Mouse (Mus musculus): ENCODE measurements around the gene Vmn1r124. TPM values are rescaled to one million over a fixed set of nuclear protein-coding genes. Genes with fewer than 3 reads are reported as not detected.
"Not testable (repeated sequence)": the region's sequence is repeated elsewhere in the genome, so short reads cannot be mapped to it uniquely, and the experiment has no call there.

Gene Vmn1r124
- total RNA-seq (2021): not detected
- long read RNA-seq, experiment 1: 0 reads
- long read RNA-seq, experiment 2: 0 reads

- DNase-seq (ENCODE audit: low spot score in 2 of 2): not testable (repeated sequence)
Observed at GRCm38 (mm10) chr7:21260517-21260916, at the start of gene Vmn1r124. Vmn1r124 (minus strand) TSS chr7:21260617.

DNA sequence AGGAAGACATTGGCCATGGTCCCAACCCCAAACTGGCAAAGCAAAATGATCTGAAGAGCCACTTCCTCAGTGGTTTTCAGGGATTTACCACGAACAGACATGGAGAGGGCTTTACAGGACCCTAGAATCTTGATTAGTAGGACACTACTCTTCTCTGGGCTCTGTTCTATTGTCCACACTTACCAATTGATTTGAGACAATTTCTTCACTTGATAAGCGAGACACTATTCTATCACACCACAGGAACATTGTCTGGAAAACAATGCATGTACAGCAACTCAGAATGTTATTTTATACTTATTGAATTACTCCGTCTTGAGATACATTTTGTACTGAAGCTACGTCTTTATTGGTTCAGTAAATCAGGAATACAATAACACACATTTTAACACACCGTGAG is 41.0 kb upstream of the Vmn1r124 start, which contains the start of gene Vmn1r126:
Gene Vmn1r126, minus strand, starts transcription at position 101 of the 400 bp plus-strand sequence.
- DNase-seq (ENCODE audit: low spot score in 2 of 2): not testable (repeated sequence)

DNA sequence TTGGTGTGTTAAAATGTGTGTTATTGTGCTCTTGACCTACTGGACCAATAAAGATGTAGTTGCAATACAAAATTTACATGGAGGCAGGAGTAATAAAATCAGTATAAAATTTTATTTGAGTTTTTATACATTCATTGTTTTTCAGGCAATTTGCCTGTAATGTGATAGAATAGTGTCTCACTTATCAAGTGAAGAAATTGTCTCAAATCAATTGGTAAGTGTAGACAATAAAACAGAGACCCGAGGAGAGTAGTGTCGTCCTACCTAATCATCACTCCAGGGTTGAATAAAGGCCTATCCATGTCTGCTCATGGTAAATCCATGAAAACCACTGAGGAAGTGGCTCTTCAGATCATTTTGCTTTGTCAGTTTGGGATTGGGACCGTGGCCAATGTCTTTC is 11.5 kb upstream of the Vmn1r124 start, which contains the start of gene Vmn1r125:
Gene Vmn1r125, plus strand, starts transcription at position 301 of the 400 bp plus-strand sequence.
- DNase-seq (ENCODE audit: low spot score in 2 of 2): not testable (repeated sequence)

Other genes starting within 250 kb of the Vmn1r124 start
- not detected for gene Vmn1r119, start 248.2 kb downstream of the Vmn1r124 start, total RNA-seq (2021)
- gene Vmn1r120, start 206.8 kb downstream of the Vmn1r124 start, total RNA-seq (2021): not detected
- gene Vmn1r121, start 162.1 kb downstream of the Vmn1r124 start, total RNA-seq (2021): not detected
- not detected for gene Vmn1r122, start 126.5 kb downstream of the Vmn1r124 start, total RNA-seq (2021)
- not detected for gene Vmn1r123, start 98.4 kb downstream of the Vmn1r124 start, total RNA-seq (2021)
- not detected for gene Gm5157, start 70.2 kb downstream of the Vmn1r124 start, total RNA-seq (2021)
- gene Vmn1r125, start 11.6 kb upstream of the Vmn1r124 start, total RNA-seq (2021): not detected
- gene Vmn1r126, start 40.9 kb upstream of the Vmn1r124 start, total RNA-seq (2021): not detected
- not detected for gene Vmn1r127, start 59.2 kb upstream of the Vmn1r124 start, total RNA-seq (2021)
- not detected for gene Vmn1r128, start 88.8 kb upstream of the Vmn1r124 start, total RNA-seq (2021)
- gene Vmn1r129, start 100.7 kb upstream of the Vmn1r124 start, total RNA-seq (2021): not detected
- gene Gm6882, start 172.1 kb upstream of the Vmn1r124 start, total RNA-seq (2021): not detected